Mouse (Mus musculus) telencephalon, adult 2 months (tissue): Measurements from ENCODE around the gene Rrnad1.

Source experiments
- DNase-seq: peaks from one replicate; pipeline ENCODE4 v3.0.0-alpha.2; 2011; ENCODE audit warnings: low read depth, low spot score

Rrnad1 gene

GRCm38 (mm10) chr3:87884708-87885251 is 45.7 kb downstream of the Rrnad1 start:
- no peak for DNase-seq

- no peak for DNase-seq
Observed at GRCm38 (mm10) chr3:87884291-87884690, 46.2 kb downstream of the Rrnad1 start.

- DNase-seq, result no peak
Observed at GRCm38 (mm10) chr3:87877730-87878129, 52.8 kb downstream of the Rrnad1 start.
